Mouse (Mus musculus) E14TG2a.4 (cell line): ENCODE measurements around the gene Gpd1.
"Not testable (repeated sequence)": the region's sequence is repeated elsewhere in the genome, so short reads cannot be mapped to it uniquely, and the experiment has no call there.

Source experiments
- H3K27me3 ChIP-seq: 2 replicates; pipeline ENCODE4 v1.6.1; 2014; ENCODE audit warnings: low read length, control low read depth; ENCODE audit not compliant: insufficient read depth
- H3K36me3 ChIP-seq: 2 replicates; pipeline ENCODE4 v1.6.1; 2014; ENCODE audit warnings: low read length, control low read depth; ENCODE audit not compliant: insufficient read depth
- H3K4me1 ChIP-seq: replicated peaks from 2 replicates; pipeline ENCODE4 v1.6.1; 2014; ENCODE audit warnings: low read depth, low read length, control low read depth
- H3K4me3 ChIP-seq: replicated peaks from 2 replicates; pipeline ENCODE4 v1.5.1; 2014; ENCODE audit warnings: mild to moderate bottlenecking, low read length
- H3K9me3 ChIP-seq: 2 replicates; pipeline ENCODE4 v1.6.1; 2014; ENCODE audit warnings: low read length, control low read depth
- CTCF ChIP-seq: conservative IDR thresholded peaks from 2 replicates; pipeline ENCODE4 v1.5.1; 2014; ENCODE audit warnings: low read length
- NANOG ChIP-seq: IDR thresholded peaks from 2 replicates; pipeline ENCODE4 v1.6.1; 2014; ENCODE audit warnings: borderline replicate concordance, low read length, mixed read lengths
- POU5F1 ChIP-seq: IDR thresholded peaks from 2 replicates; pipeline ENCODE4 v1.6.1; 2014; ENCODE audit warnings: low read length, borderline replicate concordance

Gene Gpd1

GRCm38 (mm10) chr15:99768761-99769160 lies 51.4 kb downstream of the Gpd1 start:
- Histone ChIP-seq H3K4me1 (peaks cover 23% of the 10 kb centered on the region), H3K27me3 (no peaks in the 10 kb centered on the region), H3K9me3 (no peaks in the 10 kb centered on the region), H3K4me3 (no peak overlapping the region), H3K36me3 (peaks cover 13% of the 10 kb centered on the region)
- TF ChIP-seq CTCF, result no peak
- no peak for TF ChIP-seq NANOG
- TF ChIP-seq POU5F1, result no peak

- H3K27me3 ChIP-seq, result no peaks in the 10 kb centered on the region
- peak overlapping the region; percentile 88 for H3K4me3 ChIP-seq
- no peaks in the 10 kb centered on the region for H3K9me3 ChIP-seq
- H3K36me3 ChIP-seq, result no peaks in the 10 kb centered on the region
- no peak for TF ChIP-seq CTCF
- TF ChIP-seq NANOG, result no peak
- TF ChIP-seq POU5F1, result no peak
- H3K4me1 ChIP-seq, result peaks cover 25% of the 10 kb centered on the region
Observed at GRCm38 (mm10) chr15:99771004-99771500, 53.7 kb downstream of the Gpd1 start.

DNA sequence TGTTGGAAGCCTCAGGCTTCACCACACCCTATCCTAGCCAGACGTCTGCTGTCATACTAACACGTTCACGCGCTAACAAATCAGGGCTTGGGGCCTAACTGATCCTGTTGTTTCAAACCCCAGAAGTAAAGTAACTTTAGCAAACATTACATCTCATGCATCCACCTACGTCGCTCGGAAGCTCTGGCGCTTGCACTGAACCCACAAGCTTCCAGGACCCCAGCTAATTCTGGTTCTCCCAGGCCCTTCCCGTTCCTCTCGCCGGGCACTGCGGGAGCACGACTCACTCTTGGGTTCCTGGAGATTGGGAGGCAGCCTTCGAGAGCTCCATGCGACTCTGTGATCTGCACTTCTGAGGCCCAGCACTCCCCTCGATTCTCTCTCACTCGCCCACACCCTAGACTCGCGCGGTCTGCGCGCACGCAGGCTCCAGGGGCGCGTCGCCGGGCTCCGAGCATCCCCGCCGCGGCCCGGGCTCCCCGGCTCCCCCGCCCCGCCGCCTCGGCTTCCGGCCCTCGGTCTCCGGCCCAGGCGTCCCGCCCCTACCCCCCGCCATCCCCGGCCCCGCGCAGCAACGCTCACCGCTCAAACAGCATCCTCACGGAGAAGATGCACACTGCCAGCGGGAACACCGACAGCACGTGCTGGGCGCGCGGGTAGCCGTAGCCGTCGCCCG lies 54.4 kb downstream of the Gpd1 start:
- peak overlapping the region; percentile 88 for H3K4me3 ChIP-seq

GRCm38 (mm10) chr15:99772277-99772880 lies 55.1 kb downstream of the Gpd1 start:
- TF ChIP-seq NANOG, result no peak
- no peak for TF ChIP-seq CTCF
- TF ChIP-seq POU5F1, result no peak
- peak overlapping the region; percentile 88 for H3K4me3 ChIP-seq
- no peaks in the 10 kb centered on the region for H3K9me3 ChIP-seq
- H3K36me3 ChIP-seq, result no peaks in the 10 kb centered on the region
- peaks cover 19% of the 10 kb centered on the region for H3K4me1 ChIP-seq
- no peaks in the 10 kb centered on the region for H3K27me3 ChIP-seq

More for the DNA sequence above, 54.4 kb downstream of the Gpd1 start:
- Histone ChIP-seq H3K4me1 (peaks cover 19% of the 10 kb centered on the region), H3K36me3 (no peaks in the 10 kb centered on the region), H3K27me3 (no peaks in the 10 kb centered on the region), H3K9me3 (no peaks in the 10 kb centered on the region)
- TF ChIP-seq CTCF, result no peak
- no peak for TF ChIP-seq POU5F1
- no peak for TF ChIP-seq NANOG

GRCm38 (mm10) chr15:99772881-99772924 lies 55.4 kb downstream of the Gpd1 start, which contains the start of gene Cers5:
Cers5 (minus strand) TSS chr15:99772885.
- peaks cover 18% of the 10 kb centered on the region for H3K4me1 ChIP-seq
- not testable (repeated sequence) for H3K9me3 ChIP-seq, H3K27me3 ChIP-seq, H3K36me3 ChIP-seq
- H3K4me3 ChIP-seq, result peak within 1 kb of the TSS; percentile 88

DNA sequence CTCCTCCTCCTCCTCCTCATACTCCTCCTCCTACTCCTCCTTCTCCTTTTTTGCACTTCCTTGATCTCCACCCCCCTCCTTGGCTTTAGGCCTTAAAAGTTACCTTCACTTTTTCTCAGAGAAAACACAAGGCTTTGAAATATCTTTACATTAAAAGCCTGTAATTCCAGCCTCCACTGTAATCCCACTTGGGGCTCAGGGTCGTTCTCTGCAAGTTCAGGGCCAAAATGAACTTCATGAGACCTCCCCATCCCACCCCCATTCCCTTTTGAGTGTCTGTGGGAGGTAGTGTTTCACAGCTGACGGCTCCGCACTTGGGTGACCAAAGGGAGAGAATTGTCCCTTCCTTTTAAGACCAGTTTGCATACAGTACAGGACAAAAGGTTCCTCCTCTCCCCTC lies 55.6 kb downstream of the Gpd1 start:
- Histone ChIP-seq H3K36me3 (peaks cover 4% of the 10 kb centered on the region), H3K4me1 (peaks cover 18% of the 10 kb centered on the region), H3K4me3 (peak overlapping the region; percentile 88), H3K27me3 (no peaks in the 10 kb centered on the region), H3K9me3 (no peaks in the 10 kb centered on the region)
- TF ChIP-seq NANOG, result no peak
- no peak for TF ChIP-seq CTCF
- no peak for TF ChIP-seq POU5F1
